Mouse (Mus musculus) naive thymus-derived CD4-positive, alpha-beta T cell, adult 2 months (primary cell): ENCODE data around the gene Cd8a.

Experiments used
- DNase-seq: peaks from one replicate; pipeline ENCODE4 v3.0.0-alpha.2; 2011; ENCODE audit warnings: low read depth

Cd8a gene

GRCm38 (mm10) chr6:71371085-71371605 is 2.1 kb upstream of the Cd8a start:
- no peak for DNase-seq

- DNase-seq = no peak
These were observed 1.0 kb upstream of the Cd8a start for GRCm38 (mm10) chr6:71372041-71372720.

- no peak for DNase-seq
These were observed 1.1 kb downstream of the Cd8a start for GRCm38 (mm10) chr6:71374311-71374829.

- no peak for DNase-seq
These were observed 1.7 kb downstream of the Cd8a start for GRCm38 (mm10) chr6:71374921-71375320.

GRCm38 (mm10) chr6:71376711-71377110 is 3.5 kb downstream of the Cd8a start:
- peak; percentile 41 for DNase-seq

DNA sequence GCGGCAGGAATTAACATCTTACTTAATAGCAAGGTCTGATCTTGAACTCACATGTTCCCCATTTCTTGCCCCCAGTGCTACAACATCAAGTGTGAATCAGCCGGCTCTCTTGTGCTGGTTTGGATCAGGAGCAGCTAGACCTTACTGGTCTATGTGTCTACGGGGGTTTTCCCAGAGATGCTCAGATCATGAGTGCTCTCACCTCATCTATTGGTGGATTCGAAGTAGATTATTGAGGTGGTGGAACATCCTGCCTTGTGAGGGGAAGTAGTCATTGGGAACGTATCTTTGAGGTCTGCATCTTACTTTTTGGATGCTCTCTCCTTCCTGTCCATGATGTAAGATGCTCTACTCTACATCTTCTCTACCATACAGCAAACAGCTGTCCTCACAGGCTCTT is 8.4 kb downstream of the Cd8a start:
- no peak for DNase-seq

- DNase-seq = no peak
These were observed 17.3 kb downstream of the Cd8a start for GRCm38 (mm10) chr6:71390496-71390895.

GRCm38 (mm10) chr6:71396016-71396415 is 22.8 kb downstream of the Cd8a start:
- DNase-seq = no peak

- DNase-seq = no peak
These were observed 23.5 kb downstream of the Cd8a start for GRCm38 (mm10) chr6:71396761-71397160.

DNA sequence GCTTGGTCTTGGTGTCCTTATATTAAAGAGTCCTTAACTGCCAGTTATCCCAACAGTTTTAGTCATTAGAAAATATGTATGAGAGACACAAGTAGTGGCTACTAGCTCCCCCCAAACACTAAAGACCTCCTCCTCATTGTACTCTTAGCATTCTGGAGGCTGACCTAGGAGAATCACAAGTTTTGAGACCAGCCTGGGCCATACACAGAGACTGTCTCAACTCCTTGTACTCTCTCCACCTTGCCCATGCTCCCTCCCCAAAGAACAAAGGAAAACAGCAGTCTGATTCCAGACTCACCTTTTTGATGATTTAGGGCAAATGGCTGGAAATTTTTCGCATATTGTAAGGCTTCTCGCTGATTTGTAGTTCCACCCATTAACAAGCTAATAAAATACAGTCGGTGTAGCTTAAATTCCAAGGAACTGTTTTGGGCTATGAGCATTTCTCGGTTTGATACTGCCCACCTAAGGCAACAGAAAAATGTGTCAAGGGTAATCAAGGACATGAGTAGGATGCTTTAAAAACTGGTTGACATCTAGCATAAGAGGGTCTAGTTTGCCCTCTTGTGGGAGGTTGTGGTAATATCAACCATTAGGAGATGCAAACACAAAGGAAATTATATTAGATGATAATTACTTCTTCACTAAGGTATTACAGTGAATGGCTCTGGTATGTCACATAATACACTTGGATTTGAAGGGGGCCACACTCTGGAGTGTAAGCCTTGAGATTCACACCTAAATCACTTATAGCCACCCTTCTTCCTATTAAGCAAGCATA is 25.8 kb downstream of the Cd8a start:
- DNase-seq = peak; percentile 67

- DNase-seq = no peak
These were observed 41.4 kb downstream of the Cd8a start for GRCm38 (mm10) chr6:71414624-71415023.

DNA sequence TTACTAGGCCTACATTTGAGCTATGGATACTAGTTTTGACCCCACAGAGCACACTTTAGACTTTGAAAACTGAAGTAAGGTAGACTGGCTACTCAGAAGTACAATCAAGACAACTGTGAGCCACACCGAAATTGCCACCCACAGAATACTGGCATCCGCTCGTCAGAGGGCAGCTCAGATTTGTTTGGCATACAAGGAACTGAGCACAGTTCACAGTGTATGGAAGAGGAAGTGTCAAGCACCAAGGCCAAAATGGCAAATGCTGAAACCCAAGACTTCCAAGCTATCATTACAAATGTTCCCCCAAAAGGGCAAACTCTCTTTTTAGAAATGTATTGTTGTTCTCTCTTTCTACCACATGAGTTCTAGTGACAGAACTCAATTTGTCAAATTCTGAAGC is 42.2 kb downstream of the Cd8a start:
- DNase-seq = no peak

DNA sequence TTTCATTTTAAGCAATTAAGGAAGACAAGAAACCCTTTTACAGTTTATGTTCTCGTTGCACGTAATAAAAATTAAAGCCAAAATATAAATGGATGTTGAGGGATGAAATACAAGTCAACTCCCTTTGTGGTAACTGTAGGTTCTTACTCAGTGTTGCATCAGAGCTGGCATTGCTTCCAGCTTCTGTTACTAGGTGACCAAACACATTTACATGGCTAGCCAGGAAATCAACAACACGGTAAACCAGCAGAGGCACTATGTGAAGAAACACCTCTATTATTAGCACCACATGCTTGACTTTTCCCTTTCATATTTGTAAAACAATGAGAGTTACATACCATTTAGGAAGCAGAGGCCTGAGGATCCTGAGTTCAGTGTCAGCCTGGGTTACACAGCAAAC is 45.6 kb downstream of the Cd8a start:
- DNase-seq = no peak

- no peak for DNase-seq
These were observed 47.6 kb downstream of the Cd8a start for GRCm38 (mm10) chr6:71420848-71421247.

GRCm38 (mm10) chr6:71422162-71422561 is 48.9 kb downstream of the Cd8a start:
- DNase-seq = no peak

DNA sequence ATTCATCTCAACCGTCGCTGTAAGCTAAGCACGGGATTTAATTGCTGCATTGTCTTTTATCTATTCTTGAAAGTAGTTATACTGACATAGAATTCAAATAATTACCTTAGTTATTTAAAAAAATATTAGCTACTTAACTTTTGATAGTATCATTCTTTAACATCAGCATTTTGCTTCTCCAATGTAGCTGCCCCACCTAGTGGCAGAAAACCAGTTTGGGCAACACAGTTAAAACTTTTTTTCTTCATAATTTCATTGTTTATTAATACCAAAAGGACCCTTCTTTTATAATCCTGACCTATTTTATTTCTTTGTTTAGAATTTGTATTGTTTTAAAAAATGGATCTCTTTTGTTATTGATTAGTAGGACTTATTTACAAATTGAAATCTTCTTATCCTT is 49.9 kb downstream of the Cd8a start:
- DNase-seq = peak; percentile 50

DNA sequence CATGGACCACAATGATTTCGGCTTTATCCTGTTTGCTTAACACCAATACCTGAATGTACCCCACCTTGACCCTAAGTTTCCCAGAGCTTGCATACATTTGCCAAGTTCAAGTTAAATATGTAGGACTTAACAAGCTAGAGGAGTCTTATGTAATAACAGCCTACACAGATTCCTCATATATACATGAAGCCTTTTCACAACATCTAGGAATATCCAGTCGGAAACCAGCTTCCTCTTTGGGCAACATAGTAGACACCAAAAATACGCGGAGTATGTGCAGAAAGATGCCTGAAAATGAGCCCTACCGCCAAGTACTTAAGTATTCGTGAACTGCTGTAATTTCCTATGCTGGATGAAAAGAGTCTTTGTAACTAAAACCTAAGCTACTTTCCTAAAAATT is 52.5 kb downstream of the Cd8a start:
- no peak for DNase-seq

- DNase-seq = no peak
These were observed 54.9 kb downstream of the Cd8a start for GRCm38 (mm10) chr6:71427996-71428725.
